Mouse (Mus musculus): ENCODE data around the gene Madd.

Gene Madd

GRCm38 (mm10) chr2:91176234-91176633 is 7.4 kb downstream of the Madd start:
- DNase-seq (ENCODE audit: extremely low read depth, insufficient read length, low spot score) = no peak

GRCm38 (mm10) chr2:91175490-91175889 is 8.1 kb downstream of the Madd start:
- DNase-seq (ENCODE audit: extremely low read depth, insufficient read length, low spot score) = no peak

GRCm38 (mm10) chr2:91169587-91170322 is 13.9 kb downstream of the Madd start:
- no peak for DNase-seq (ENCODE audit: extremely low read depth, insufficient read length, low spot score)

GRCm38 (mm10) chr2:91167629-91168028 is 16.0 kb downstream of the Madd start:
- no peak for DNase-seq (ENCODE audit: extremely low read depth, insufficient read length, low spot score)

- no peak for DNase-seq (ENCODE audit: extremely low read depth, insufficient read length, low spot score)
Observed at GRCm38 (mm10) chr2:91164991-91165390, 18.6 kb downstream of the Madd start.

- DNase-seq (ENCODE audit: extremely low read depth, insufficient read length, low spot score) = no peak
Observed at GRCm38 (mm10) chr2:91163532-91163931, 20.1 kb downstream of the Madd start.

GRCm38 (mm10) chr2:91162952-91163351 is 20.7 kb downstream of the Madd start:
- DNase-seq (ENCODE audit: extremely low read depth, insufficient read length, low spot score) = no peak

GRCm38 (mm10) chr2:91160591-91160990 is 23.0 kb downstream of the Madd start:
- DNase-seq (ENCODE audit: extremely low read depth, insufficient read length, low spot score) = no peak

- no peak for DNase-seq (ENCODE audit: extremely low read depth, insufficient read length, low spot score)
Observed at GRCm38 (mm10) chr2:91157002-91157752, 26.5 kb downstream of the Madd start.

- DNase-seq (ENCODE audit: extremely low read depth, insufficient read length, low spot score) = no peak
Observed at GRCm38 (mm10) chr2:91154091-91154490, 29.5 kb downstream of the Madd start.

GRCm38 (mm10) chr2:91152885-91153377 is 30.7 kb downstream of the Madd start:
- no peak for DNase-seq (ENCODE audit: extremely low read depth, insufficient read length, low spot score)

- DNase-seq (ENCODE audit: extremely low read depth, insufficient read length, low spot score) = no peak
Observed at GRCm38 (mm10) chr2:91151331-91151730, 32.3 kb downstream of the Madd start.

- no peak for DNase-seq (ENCODE audit: extremely low read depth, insufficient read length, low spot score)
Observed at GRCm38 (mm10) chr2:91148101-91148500, 35.5 kb downstream of the Madd start.

- DNase-seq (ENCODE audit: extremely low read depth, insufficient read length, low spot score) = no peak
Observed at GRCm38 (mm10) chr2:91143401-91143800, 40.2 kb downstream of the Madd start.

GRCm38 (mm10) chr2:91142920-91143319 is 40.7 kb downstream of the Madd start:
- no peak for DNase-seq (ENCODE audit: extremely low read depth, insufficient read length, low spot score)

GRCm38 (mm10) chr2:91139764-91140163 is 43.9 kb downstream of the Madd start:
- DNase-seq (ENCODE audit: extremely low read depth, insufficient read length, low spot score) = no peak

- no peak for DNase-seq (ENCODE audit: extremely low read depth, insufficient read length, low spot score)
Observed at GRCm38 (mm10) chr2:91139311-91139710, 44.3 kb downstream of the Madd start.

GRCm38 (mm10) chr2:91137481-91137880 is 46.2 kb downstream of the Madd start:
- no peak for DNase-seq (ENCODE audit: extremely low read depth, insufficient read length, low spot score)

GRCm38 (mm10) chr2:91136513-91137412 is 46.9 kb downstream of the Madd start:
- no peak for DNase-seq (ENCODE audit: extremely low read depth, insufficient read length, low spot score)

GRCm38 (mm10) chr2:91132035-91132434 is 51.6 kb downstream of the Madd start:
- DNase-seq (ENCODE audit: extremely low read depth, insufficient read length, low spot score) = no peak

- no peak for DNase-seq (ENCODE audit: extremely low read depth, insufficient read length, low spot score)
Observed at GRCm38 (mm10) chr2:91131251-91131650, 52.4 kb downstream of the Madd start.
